8 mouse cellular contexts compared by ENCODE assay signal in genomic region chr4:133014896-133015709, GRCm38 (mm10). TPM values are rescaled to one million over a fixed set of nuclear protein-coding genes. Genes with fewer than 3 reads are reported as not detected.
DNase-seq lines count a peak whose midpoint lies in the region; ATAC-seq lines count a peak whose summit lies in the region.

No protein-coding gene starts in this region.

- no peak for DNase-seq in forebrain, embryonic 10.5 days (ENCODE audit: extremely low spot score, low spot score)
- no peak for DNase-seq in forebrain, embryonic 11.5 days (ENCODE audit: low spot score)
- DNase-seq in MN1 (ENCODE audit: low spot score): peak; percentile 94
- no peak for DNase-seq in forebrain, embryonic 14.5 days (ENCODE audit: low spot score)
- DNase-seq in gastrocnemius, postnatal 10 days: no peak
- no peak for DNase-seq in layer of hippocampus, adult 11-12 months (ENCODE audit: low spot score)
- no peak for DNase-seq in natural killer cell, adult 2 months (ENCODE audit: low spot score in 2 of 2)

- peaks cover 11% of the 10 kb centered on the region for H3K27me3 ChIP-seq in forebrain, embryonic 10.5 days (ENCODE audit: poor library complexity, severe bottlenecking)
- H3K27me3 ChIP-seq in forebrain, embryonic 11.5 days (ENCODE audit: control insufficient read depth, insufficient read depth, low read length): peaks cover 11% of the 10 kb centered on the region
- H3K27me3 ChIP-seq in forebrain, embryonic 14.5 days (replicated peaks; ENCODE audit: control insufficient read depth, insufficient read depth, low read length): peaks cover 10% of the 10 kb centered on the region
- peaks cover 8% of the 10 kb centered on the region for H3K27me3 ChIP-seq in limb, embryonic 13.5 days

- peak overlapping the region; percentile 70; the same call in 1 of the 2 replicates for H3K27ac ChIP-seq in forebrain, embryonic 10.5 days
- H3K27ac ChIP-seq in forebrain, embryonic 11.5 days (ENCODE audit: low read depth, low read length): no peak overlapping the region
- peak overlapping the region; percentile 21; the same call in 1 of the 2 replicates for H3K27ac ChIP-seq in forebrain, embryonic 14.5 days (ENCODE audit: low read depth, low read length)
- peak overlapping the region; percentile 33; the same call in 1 of the 2 replicates for H3K27ac ChIP-seq in limb, embryonic 13.5 days

- ATAC-seq in forebrain, embryonic 11.5 days (replicated peaks; ENCODE audit: low FRiP score): no peak
- ATAC-seq in forebrain, embryonic 14.5 days: no peak
- no peak for ATAC-seq in limb, embryonic 13.5 days (ENCODE audit: low FRiP score, low read depth)

- 35% methylated on average over 10 of the region's 10 CpGs for WGBS in forebrain, embryonic 10.5 days
- 38% methylated on average over 10 of the region's 10 CpGs for WGBS in forebrain, embryonic 11.5 days
- 34% methylated on average over 10 of the region's 10 CpGs for WGBS in forebrain, embryonic 14.5 days
- WGBS in limb, embryonic 13.5 days: 22% methylated on average over 10 of the region's 10 CpGs

- H3K9me3 ChIP-seq in forebrain, embryonic 10.5 days: no peaks in the 10 kb centered on the region
- no peaks in the 10 kb centered on the region for H3K9me3 ChIP-seq in forebrain, embryonic 11.5 days (ENCODE audit: control insufficient read depth, low read length)
- H3K9me3 ChIP-seq in forebrain, embryonic 14.5 days (replicated peaks; ENCODE audit: control insufficient read depth, low read length): no peaks in the 10 kb centered on the region
- no peaks in the 10 kb centered on the region for H3K9me3 ChIP-seq in limb, embryonic 13.5 days

- H3K36me3 ChIP-seq in forebrain, embryonic 10.5 days (replicated peaks): no peaks in the 10 kb centered on the region
- H3K36me3 ChIP-seq in forebrain, embryonic 11.5 days (ENCODE audit: control insufficient read depth, insufficient read depth, low read length): no peaks in the 10 kb centered on the region
- H3K36me3 ChIP-seq in forebrain, embryonic 14.5 days (ENCODE audit: control insufficient read depth, insufficient read depth, low read length): 0 out of 2 replicates have a peak, but pooled peaks cover 3% of the 10 kb centered on the region
- H3K36me3 ChIP-seq in limb, embryonic 13.5 days: peaks cover 9% of the 10 kb centered on the region

- no peak overlapping the region for H3K4me2 ChIP-seq in forebrain, embryonic 11.5 days (ENCODE audit: low read depth, low read length, severe bottlenecking)
- peak overlapping the region; percentile 95 for H3K4me2 ChIP-seq in forebrain, embryonic 14.5 days (ENCODE audit: low read length)
- peak overlapping the region; percentile 98 for H3K4me2 ChIP-seq in limb, embryonic 13.5 days (replicated peaks)

- H3K4me1 ChIP-seq in forebrain, embryonic 10.5 days: peaks cover 97% of the 10 kb centered on the region
- H3K4me1 ChIP-seq in forebrain, embryonic 11.5 days (replicated peaks; ENCODE audit: control insufficient read depth, insufficient read depth, low read length): peaks cover 30% of the 10 kb centered on the region
- peaks cover 45% of the 10 kb centered on the region for H3K4me1 ChIP-seq in forebrain, embryonic 14.5 days (ENCODE audit: control insufficient read depth, insufficient read depth, low read length)
- H3K4me1 ChIP-seq in limb, embryonic 13.5 days: peaks cover 81% of the 10 kb centered on the region

- peak overlapping the region; percentile 95 for H3K4me3 ChIP-seq in forebrain, embryonic 10.5 days
- H3K4me3 ChIP-seq in forebrain, embryonic 11.5 days (ENCODE audit: low read depth, low read length): no peak overlapping the region
- H3K4me3 ChIP-seq in forebrain, embryonic 14.5 days (ENCODE audit: low read depth, low read length): peak overlapping the region; percentile 96; the same call in 1 of the 2 replicates
- peak overlapping the region; percentile 96 for H3K4me3 ChIP-seq in limb, embryonic 13.5 days

- no peak overlapping the region for H3K9ac ChIP-seq in forebrain, embryonic 11.5 days (ENCODE audit: low read length)
- peak overlapping the region; percentile 10; the same call in 1 of the 2 replicates for H3K9ac ChIP-seq in forebrain, embryonic 14.5 days (ENCODE audit: low read length)
- no peak overlapping the region for H3K9ac ChIP-seq in limb, embryonic 13.5 days

RNA-seq across cellular contexts. Expression of gene Ahdc1, which starts 4.0 kb away (rescaled TPM):
- 5.8 and 7.4 TPM in 2 replicates for polyA plus RNA-seq in forebrain, embryonic 10.5 days (2016; fragmentation: Nextera tagmentation; extraction: Ambion mirVana)
- 5.5 and 7.5 TPM in 2 replicates for polyA plus RNA-seq in forebrain, embryonic 11.5 days (2014; fragmentation: Nextera tagmentation; extraction: Ambion mirVana)
- polyA plus RNA-seq in forebrain, embryonic 14.5 days (2014; fragmentation: Nextera tagmentation; extraction: Ambion mirVana): 8.6 and 12.2 TPM in 2 replicates
- polyA plus RNA-seq in limb, embryonic 13.5 days (2015; fragmentation: Nextera tagmentation; extraction: Ambion mirVana): 11.3 and 11.5 TPM in 2 replicates
- total RNA-seq in gastrocnemius, postnatal 10 days (2021): 10 to 100 TPM; 58.2 to 82.8 TPM

RNA-seq across cellular contexts. Expression of gene Fgr, which starts 41.2 kb away (rescaled TPM):
- 0.06 and 0.11 TPM in 2 replicates for polyA plus RNA-seq in forebrain, embryonic 10.5 days (2016; fragmentation: Nextera tagmentation; extraction: Ambion mirVana)
- 0.13 TPM in 1 of 2 replicates, not detected in the other for polyA plus RNA-seq in forebrain, embryonic 11.5 days (2014; fragmentation: Nextera tagmentation; extraction: Ambion mirVana)
- 0.23 TPM in 1 of 2 replicates, not detected in the other for polyA plus RNA-seq in forebrain, embryonic 14.5 days (2014; fragmentation: Nextera tagmentation; extraction: Ambion mirVana)
- 0.19 and 0.26 TPM in 2 replicates for polyA plus RNA-seq in limb, embryonic 13.5 days (2015; fragmentation: Nextera tagmentation; extraction: Ambion mirVana)
- under 1 TPM; 0.09 to 0.54 TPM for total RNA-seq in gastrocnemius, postnatal 10 days (2021)
